ENCODE assay signal across 31 mouse cellular contexts in genomic region chr15:32230066-32230465, GRCm38 (mm10). TPM values are rescaled to one million over a fixed set of nuclear protein-coding genes. Genes with fewer than 3 reads are reported as not detected.
A peak's percentile ranks its signal among the peaks of the same experiment; 100 is the strongest.
DNase-seq lines count a peak whose midpoint lies in the region; ATAC-seq and TF ChIP-seq lines count a peak whose summit lies in the region.
"Had no signal": no experiment of that assay in that cellular context is flagged by ENCODE, and none has a peak within 500 bp of the region (broad histone marks: within the 10 kb centered on the region; RNA-seq: fewer than 3 reads in every experiment).

No protein-coding gene starts in this region.

- DNase-seq in 416B (ENCODE audit: low read depth) = peak; percentile 14
- DNase-seq in B cell, adult 2 months = peak; percentile 17 to 18
- no peak for DNase-seq in heart, adult 18-20 months
- no peak for DNase-seq in urinary bladder, adult 2 months (ENCODE audit: low spot score)
- DNase-seq: adrenal gland, adult 2 months; adrenal gland, postnatal 14 days; cerebellum, adult 18-20 months; cerebellum, adult 9-10 months; cerebellum, postnatal 14 days; gastrocnemius, adult 2 months; gastrocnemius, postnatal 14 days; heart, adult 2 months had no signal

- no peak overlapping the region for H3K4me2 ChIP-seq in hindbrain, embryonic 12.5 days (replicated peaks)
- H3K4me2 ChIP-seq: embryonic facial prominence, embryonic 13.5 days; forebrain, embryonic 12.5 days; forebrain, embryonic 15.5 days; hindbrain, embryonic 13.5 days; intestine, embryonic 15.5 days had no signal

- H3K36me3 ChIP-seq in megakaryocyte, embryonic 14.5 days (replicated peaks; ENCODE audit: low read length) = no peaks in the 10 kb centered on the region
- no peaks in the 10 kb centered on the region for H3K36me3 ChIP-seq in hindbrain, embryonic 12.5 days
- H3K36me3 ChIP-seq: embryonic facial prominence, embryonic 13.5 days; forebrain, embryonic 12.5 days; forebrain, embryonic 15.5 days; heart, embryonic 10.5 days; hindbrain, embryonic 13.5 days; intestine, embryonic 15.5 days had no signal

- no peaks in the 10 kb centered on the region for H3K27me3 ChIP-seq in megakaryocyte, embryonic 14.5 days (replicated peaks)
- no peaks in the 10 kb centered on the region for H3K27me3 ChIP-seq in hindbrain, embryonic 12.5 days
- H3K27me3 ChIP-seq: embryonic facial prominence, embryonic 13.5 days; forebrain, embryonic 12.5 days; forebrain, embryonic 15.5 days; hindbrain, embryonic 13.5 days; intestine, embryonic 15.5 days had no signal

- ATAC-seq in megakaryocyte, adult 5-6 weeks (ENCODE audit: poor library complexity, severe bottlenecking) = no peak
- no peak for ATAC-seq in hindbrain, embryonic 12.5 days (ENCODE audit: low FRiP score)
- ATAC-seq: forebrain, embryonic 15.5 days; hindbrain, embryonic 16.5 days; intestine, embryonic 15.5 days had no signal

- no peak overlapping the region for H3K9ac ChIP-seq in hindbrain, embryonic 12.5 days
- H3K9ac ChIP-seq: embryonic facial prominence, embryonic 13.5 days; forebrain, embryonic 12.5 days; forebrain, embryonic 15.5 days; hindbrain, embryonic 13.5 days; intestine, embryonic 15.5 days had no signal

- TF ChIP-seq CTCF in bone marrow macrophage, adult 2 months (IDR thresholded peaks at IDR 0.05; ENCODE audit: low read depth, low read length) = no peak

- H3K4me1 ChIP-seq in megakaryocyte, embryonic 14.5 days = no peaks in the 10 kb centered on the region
- H3K4me1 ChIP-seq in bone marrow macrophage, adult 2 months (ENCODE audit: control insufficient read depth, insufficient read depth, low read length) = peaks cover 24% of the 10 kb centered on the region
- H3K4me1 ChIP-seq in hindbrain, embryonic 12.5 days = no peaks in the 10 kb centered on the region
- H3K4me1 ChIP-seq: embryonic facial prominence, embryonic 13.5 days; forebrain, embryonic 12.5 days; forebrain, embryonic 15.5 days; heart, embryonic 10.5 days; hindbrain, embryonic 13.5 days; intestine, embryonic 15.5 days had no signal

- no peak for TF ChIP-seq POLR2A in bone marrow macrophage, adult 2 months (IDR thresholded peaks at IDR 0.05; ENCODE audit: borderline replicate concordance, low read depth, low read length)

- peak overlapping the region; percentile 40 for H3K4me3 ChIP-seq in megakaryocyte, embryonic 14.5 days (replicated peaks)
- H3K4me3 ChIP-seq in bone marrow macrophage, adult 2 months (ENCODE audit: insufficient read depth, low read length) = no peak overlapping the region
- H3K4me3 ChIP-seq in hindbrain, embryonic 12.5 days = no peak overlapping the region
- H3K4me3 ChIP-seq: embryonic facial prominence, embryonic 13.5 days; erythroblast, embryonic 14.5 days; forebrain, embryonic 12.5 days; forebrain, embryonic 15.5 days; gastrocnemius, adult 2 months; heart, adult 2 months; heart, embryonic 10.5 days; hindbrain, embryonic 13.5 days; intestine, embryonic 15.5 days had no signal

- H3K9me3 ChIP-seq in megakaryocyte, embryonic 14.5 days = peaks cover 7% of the 10 kb centered on the region; the same call in 1 of the 2 replicates
- H3K9me3 ChIP-seq in hindbrain, embryonic 12.5 days (replicated peaks) = no peaks in the 10 kb centered on the region
- H3K9me3 ChIP-seq: embryonic facial prominence, embryonic 13.5 days; forebrain, embryonic 12.5 days; forebrain, embryonic 15.5 days; heart, embryonic 10.5 days; hindbrain, embryonic 13.5 days; intestine, embryonic 15.5 days had no signal

- WGBS in hindbrain, embryonic 12.5 days = 92% methylated on average over 2 of the region's 2 CpGs

- H3K27ac ChIP-seq in bone marrow macrophage, adult 2 months (ENCODE audit: insufficient read depth, low read depth, low read length) = peak overlapping the region; percentile 61
- H3K27ac ChIP-seq in hindbrain, embryonic 12.5 days = no peak overlapping the region
- H3K27ac ChIP-seq: embryonic facial prominence, embryonic 13.5 days; forebrain, embryonic 12.5 days; forebrain, embryonic 15.5 days; gastrocnemius, adult 2 months; heart, adult 2 months; heart, embryonic 10.5 days; hindbrain, embryonic 13.5 days; intestine, embryonic 15.5 days had no signal

RNA-seq across cellular contexts. Expression of gene Sema5a, which starts 14.5 kb away (rescaled TPM):
- not detected in 2 replicates for polyA plus RNA-seq in megakaryocyte, embryonic 14.5 days (2012; ENCODE audit: insufficient read depth, low replicate concordance)
- 0.02 and 0.04 TPM in 2 replicates for total RNA-seq in megakaryocyte, adult 5-6 weeks (2015)
- total RNA-seq in megakaryocyte, adult 5-6 weeks (2017) = 0.07 and 0.12 TPM in 2 replicates
- polyA plus RNA-seq in bone marrow macrophage, adult 2 months (2012; ENCODE audit: insufficient read depth, insufficient read length, missing spikeins) = 0.28 TPM in 1 of 2 replicates, not detected in the other
- 11.2 and 11.6 TPM in 2 replicates for polyA plus RNA-seq in hindbrain, embryonic 12.5 days (2016; fragmentation: Nextera tagmentation; extraction: Ambion mirVana)
- 1 to 10 TPM; 4.7 to 6.9 TPM for total RNA-seq in heart, adult 18-20 months (2021)
- polyA plus RNA-seq in urinary bladder, adult 2 months (2012; rRNA removed) = 10.1 and 15.0 TPM in 2 replicates
- total RNA-seq: hematopoietic stem cell, adult 5-6 weeks; MEL had no signal
- polyA plus RNA-seq: erythroblast, embryonic 14.5 days had no signal

RNA-seq across cellular contexts. Expression of gene Tas2r119, which starts 53.0 kb away (rescaled TPM):
- not detected in 2 replicates for polyA plus RNA-seq in megakaryocyte, embryonic 14.5 days (2012; ENCODE audit: insufficient read depth, low replicate concordance)
- not detected in 2 replicates for total RNA-seq in megakaryocyte, adult 5-6 weeks (2015)
- total RNA-seq in megakaryocyte, adult 5-6 weeks (2017) = not detected in 2 replicates
- polyA plus RNA-seq in bone marrow macrophage, adult 2 months (2012; ENCODE audit: insufficient read depth, insufficient read length, missing spikeins) = not detected in 2 replicates
- polyA plus RNA-seq in hindbrain, embryonic 12.5 days (2016; fragmentation: Nextera tagmentation; extraction: Ambion mirVana) = not detected in 2 replicates
- not detected for total RNA-seq in heart, adult 18-20 months (2021)
- polyA plus RNA-seq in urinary bladder, adult 2 months (2012; rRNA removed) = not detected in 2 replicates
- total RNA-seq: adrenal gland, adult 2 months; adrenal gland, postnatal 14 days; adrenal gland, postnatal 4 days; gastrocnemius, adult 2 months; gastrocnemius, postnatal 14 days; gastrocnemius, postnatal 4 days; heart, adult 2 months; heart, postnatal 25 days; hematopoietic stem cell, adult 5-6 weeks; MEL had no signal
- polyA plus RNA-seq: adrenal gland, adult 2 months; embryonic facial prominence, embryonic 13.5 days; erythroblast, embryonic 14.5 days; forebrain, embryonic 12.5 days; forebrain, embryonic 15.5 days; heart, adult 2 months; heart, embryonic 10.5 days; heart, embryonic 14.5 days; heart, postnatal 0 days; hindbrain, embryonic 13.5 days; hindbrain, embryonic 16.5 days; intestine, embryonic 15.5 days had no signal

Comparison
In these comparisons a context has a peak if more than half of its experiments do, and no peak if none do; other contexts are left out.
1. DNase-seq: peak in 416B (single experiment) and B cell, adult 2 months (2 of 2); none in heart, adult 18-20 months (0 of 2) and urinary bladder, adult 2 months (single experiment).